Mouse (Mus musculus) intestine, embryonic 16.5 days (tissue): ENCODE results near the gene Spryd3. TPM values are rescaled to one million over a fixed set of nuclear protein-coding genes. Genes with fewer than 3 reads are reported as not detected.

Experiments
- ATAC-seq: fragments of 200-750 bp; cut with Nextera tagmentation; 2 replicates; pipeline ENCODE4 v1.8.0; 2017; ENCODE audit warnings: moderate TSS enrichment, moderate library complexity
- H3K27ac ChIP-seq: fragments of 300-500 bp; sonication (generic); 2 replicates; pipeline ENCODE4 v1.5.1; 2014; ENCODE audit warnings: mild to moderate bottlenecking, low read length
- H3K27me3 ChIP-seq: fragments of 300-500 bp; sonication (generic); replicated peaks from 2 replicates; pipeline ENCODE4 v1.6.1; 2014; ENCODE audit warnings: low read length, control low read depth, mixed read lengths; ENCODE audit not compliant: control insufficient read depth, insufficient read depth
- H3K36me3 ChIP-seq: fragments of 300-500 bp; sonication (generic); 2 replicates; pipeline ENCODE4 v1.6.1; 2014; ENCODE audit warnings: low read length, control low read depth; ENCODE audit not compliant: control insufficient read depth, insufficient read depth
- H3K4me1 ChIP-seq: fragments of 300-500 bp; sonication (generic); 2 replicates; pipeline ENCODE4 v1.6.1; 2014; ENCODE audit warnings: low read length, control low read depth, mixed read lengths; ENCODE audit not compliant: control insufficient read depth, insufficient read depth
- H3K4me2 ChIP-seq: fragments of 300-500 bp; sonication (generic); 2 replicates; pipeline ENCODE4 v1.6.1; 2014; ENCODE audit warnings: low read depth, low read length, control low read depth
- H3K4me3 ChIP-seq: fragments of 300-500 bp; sonication (generic); 2 replicates; pipeline ENCODE4 v1.5.1; 2014; ENCODE audit warnings: mild to moderate bottlenecking, low read length
- H3K9ac ChIP-seq: fragments of 300-500 bp; sonication (generic); 2 replicates; pipeline ENCODE4 v1.6.1; 2014; ENCODE audit warnings: low read depth, low read length
- H3K9me3 ChIP-seq: fragments of 300-500 bp; sonication (generic); 2 replicates; pipeline ENCODE4 v1.6.1; 2016; ENCODE audit warnings: low read length, control low read depth; ENCODE audit not compliant: control insufficient read depth
- WGBS: fragments of 180-500 bp; shearing (Covaris S2); extraction: QIAGEN DNeasy Blood & Tissue Kit; methylation state at CpG from one replicate; pipeline ENCODE4 v1.1.7; 2014; 5-methylcytosine and 5-hydroxymethylcytosine counted together
- polyA plus RNA-seq: library from polyadenylated mRNA; unstranded; fragments of >200 nt; fragmentation: Nextera tagmentation; extraction: Ambion mirVana; gene quantifications from 2 replicates; pipeline ENCODE4 v1.2.1, GENCODE M21; 2015

Spryd3 gene
- polyA plus RNA-seq, 1 experiment from 2014 or later, result 27.5 TPM

- no peak overlapping the region for H3K27ac ChIP-seq
- no peak overlapping the region for H3K4me2 ChIP-seq
- H3K4me3 ChIP-seq, result no peak overlapping the region
- no peaks in the 10 kb centered on the region for H3K27me3 ChIP-seq
- 77% methylated on average over 29 of the region's 29 CpGs for WGBS
- no peaks in the 10 kb centered on the region for H3K9me3 ChIP-seq
- no peak overlapping the region for H3K9ac ChIP-seq
- H3K36me3 ChIP-seq, result peaks cover 26% of the 10 kb centered on the region; the same call in 1 of the 2 replicates
- H3K4me1 ChIP-seq, result peaks cover 21% of the 10 kb centered on the region
- no peak for ATAC-seq
Observed at GRCm38 (mm10) chr15:102110701-102111494, 25.1 kb downstream of the Spryd3 start.

GRCm38 (mm10) chr15:102110271-102110670 is 25.8 kb downstream of the Spryd3 start:
- Histone ChIP-seq H3K4me1 (peaks cover 23% of the 10 kb centered on the region), H3K9ac (no peak overlapping the region), H3K27ac (no peak overlapping the region), H3K9me3 (no peaks in the 10 kb centered on the region), H3K27me3 (no peaks in the 10 kb centered on the region; the same call in 1 of the 2 replicates), H3K36me3 (peaks cover 26% of the 10 kb centered on the region; the same call in 1 of the 2 replicates), H3K4me2 (no peak overlapping the region), H3K4me3 (no peak overlapping the region)
- ATAC-seq, result no peak
- 96% methylated on average over 7 of the region's 7 CpGs for WGBS

DNA sequence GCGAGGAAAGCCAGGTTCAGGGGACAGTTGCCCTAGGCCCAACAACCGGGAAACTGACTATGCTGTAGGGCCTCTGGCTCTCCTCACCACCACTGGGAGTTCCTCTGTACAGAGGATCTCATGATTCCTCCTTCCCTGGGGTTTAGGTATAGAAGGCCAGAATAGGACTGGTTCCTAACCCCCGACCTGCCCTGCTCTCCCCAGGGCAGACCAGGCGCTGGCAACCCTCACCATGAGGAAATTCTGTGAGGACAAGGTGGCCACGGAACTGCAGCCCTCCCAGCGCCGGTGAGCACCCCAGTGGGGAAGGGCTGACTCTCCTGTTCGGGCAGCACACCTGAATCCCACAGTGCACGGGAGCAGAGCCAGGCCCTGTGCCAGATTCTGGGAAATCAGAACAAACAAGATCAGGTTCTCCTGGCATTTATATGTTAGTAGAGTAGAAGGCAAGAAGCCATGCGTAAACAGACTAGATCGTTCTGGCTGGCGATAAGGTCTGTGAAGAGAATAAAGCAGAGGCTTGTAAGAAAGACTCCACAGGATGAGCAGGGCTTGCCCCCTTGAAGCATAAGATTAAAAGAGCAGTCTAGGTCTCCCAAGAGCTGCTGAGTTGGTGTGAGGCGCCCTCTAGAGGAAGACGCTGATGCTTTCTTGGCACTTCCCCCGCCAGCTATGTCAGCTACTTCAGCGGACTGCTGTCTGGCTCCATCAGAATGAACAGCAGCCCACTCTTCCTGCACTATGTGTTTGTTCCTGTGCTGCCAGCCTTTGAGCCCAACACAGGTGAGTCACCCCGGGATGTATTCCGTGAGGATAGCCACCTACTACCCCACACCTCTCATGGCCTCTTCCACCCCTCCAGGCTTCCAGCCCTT is 27.1 kb downstream of the Spryd3 start:
- peaks cover 34% of the 10 kb centered on the region for H3K4me1 ChIP-seq
- H3K9ac ChIP-seq, result 0 out of 2 replicates have a peak overlapping the region, but pooled peaks have one; percentile 15
- no peak overlapping the region for H3K4me3 ChIP-seq
- peaks cover 26% of the 10 kb centered on the region; the same call in 1 of the 2 replicates for H3K36me3 ChIP-seq
- no peak overlapping the region for H3K27ac ChIP-seq
- 52% methylated on average over 18 of the region's 18 CpGs for WGBS
- no peak for ATAC-seq
- H3K4me2 ChIP-seq, result no peak overlapping the region
- no peaks in the 10 kb centered on the region for H3K9me3 ChIP-seq
- no peaks in the 10 kb centered on the region; the same call in 1 of the 2 replicates for H3K27me3 ChIP-seq

DNA sequence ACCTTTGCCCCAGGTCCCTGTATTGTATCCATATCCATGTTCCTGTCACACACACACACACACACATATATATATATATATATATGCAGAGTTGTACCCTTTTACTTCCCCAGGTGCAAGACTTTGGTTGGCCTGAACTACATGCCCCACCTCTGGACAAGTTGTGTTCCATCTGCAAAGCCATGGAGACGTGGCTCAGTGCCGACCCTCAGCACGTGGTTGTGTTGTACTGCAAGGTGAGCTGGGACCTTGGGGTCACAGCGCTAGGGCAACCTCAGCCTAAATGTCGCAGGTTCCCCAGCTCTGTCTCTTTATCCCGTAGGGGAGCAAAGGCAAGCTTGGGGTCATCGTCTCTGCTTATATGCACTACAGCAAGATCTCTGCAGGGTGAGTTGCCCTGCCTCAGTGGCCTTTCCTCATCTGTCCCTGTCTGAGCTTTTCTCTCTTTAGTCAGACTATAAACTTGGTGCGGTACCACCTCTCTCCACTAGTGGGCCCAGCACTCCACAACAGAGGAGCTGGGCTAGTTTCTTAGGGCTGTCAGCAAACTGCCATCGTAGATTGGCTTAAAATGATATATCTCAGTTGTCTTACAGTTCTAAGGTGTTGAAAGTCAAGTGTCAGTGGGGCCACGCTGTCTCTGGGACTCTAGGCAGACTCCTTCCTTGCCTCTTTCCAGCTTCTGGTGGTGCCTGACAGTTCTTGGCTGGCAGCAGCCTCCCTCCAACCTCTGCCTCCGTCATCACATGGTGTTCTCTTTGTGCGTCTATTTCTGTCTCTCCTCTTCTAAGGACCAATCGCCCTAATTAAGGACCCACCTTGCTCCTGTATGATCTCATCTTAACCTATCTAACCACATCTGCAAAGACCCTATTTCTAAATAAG is 28.1 kb downstream of the Spryd3 start:
- peaks cover 43% of the 10 kb centered on the region for H3K4me1 ChIP-seq
- H3K27me3 ChIP-seq, result no peaks in the 10 kb centered on the region; the same call in 1 of the 2 replicates
- H3K27ac ChIP-seq, result no peak overlapping the region
- no peak for ATAC-seq
- no peak overlapping the region for H3K4me3 ChIP-seq
- no peaks in the 10 kb centered on the region for H3K9me3 ChIP-seq
- 43% methylated on average over 13 of the region's 13 CpGs for WGBS
- H3K4me2 ChIP-seq, result no peak overlapping the region; the same call in 1 of the 2 replicates
- H3K9ac ChIP-seq, result 0 out of 2 replicates have a peak overlapping the region, but pooled peaks have one; percentile 15
- H3K36me3 ChIP-seq, result peaks cover 26% of the 10 kb centered on the region; the same call in 1 of the 2 replicates

DNA sequence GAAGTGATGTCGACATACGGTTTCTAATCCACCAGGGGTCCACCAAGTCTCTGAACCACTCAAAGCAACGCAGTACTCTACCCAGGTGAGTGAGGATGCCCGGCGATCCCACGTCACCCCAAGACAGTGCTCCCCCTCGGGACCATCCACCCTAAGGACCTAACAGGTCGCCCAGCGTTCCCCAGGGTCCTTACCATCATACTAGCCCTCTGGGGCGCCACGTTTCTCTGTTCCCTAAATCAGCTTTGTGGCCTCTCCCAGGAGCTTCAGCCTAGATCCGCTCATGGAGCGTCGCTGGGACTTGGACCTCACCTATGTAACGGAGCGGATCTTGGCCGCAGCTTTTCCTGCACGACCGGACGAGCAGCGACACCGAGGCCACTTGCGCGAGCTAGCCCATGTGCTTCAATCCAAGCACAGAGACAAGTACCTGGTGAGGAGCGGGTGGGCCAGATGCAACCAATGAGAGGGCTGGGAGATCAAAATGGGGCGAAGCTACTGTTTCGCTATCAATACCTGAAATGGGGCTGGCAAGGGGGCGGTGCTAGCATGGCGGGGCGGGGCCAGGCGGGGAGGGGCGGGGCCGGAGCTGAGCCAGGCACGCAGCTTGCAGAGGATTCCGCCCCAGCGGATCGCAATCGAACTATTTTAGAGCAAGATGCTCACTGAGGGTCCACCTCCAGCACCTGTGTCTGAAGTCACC is 29.1 kb downstream of the Spryd3 start:
- WGBS, result 22% methylated on average over 37 of the region's 38 CpGs
- Histone ChIP-seq H3K27me3 (no peaks in the 10 kb centered on the region; the same call in 1 of the 2 replicates), H3K36me3 (peaks cover 22% of the 10 kb centered on the region; the same call in 1 of the 2 replicates), H3K27ac (no peak overlapping the region), H3K4me2 (peak overlapping the region; percentile 66), H3K9me3 (no peaks in the 10 kb centered on the region), H3K9ac (0 out of 2 replicates have a peak overlapping the region, but pooled peaks have one; percentile 40), H3K4me1 (peaks cover 54% of the 10 kb centered on the region), H3K4me3 (peak overlapping the region; percentile 45)
- no peak for ATAC-seq

GRCm38 (mm10) chr15:102105764-102106730 is 30.0 kb downstream of the Spryd3 start:
- H3K36me3 ChIP-seq, result peaks cover 20% of the 10 kb centered on the region; the same call in 1 of the 2 replicates
- peak overlapping the region; percentile 45; the same call in 1 of the 2 replicates for H3K4me3 ChIP-seq
- H3K9ac ChIP-seq, result 0 out of 2 replicates have a peak overlapping the region, but pooled peaks have one; percentile 40
- no peak for ATAC-seq
- no peaks in the 10 kb centered on the region for H3K9me3 ChIP-seq
- H3K4me2 ChIP-seq, result peak overlapping the region; percentile 66
- peaks cover 62% of the 10 kb centered on the region for H3K4me1 ChIP-seq
- no peak overlapping the region for H3K27ac ChIP-seq
- 39% methylated on average over 18 of the region's 18 CpGs for WGBS
- no peaks in the 10 kb centered on the region; the same call in 1 of the 2 replicates for H3K27me3 ChIP-seq

GRCm38 (mm10) chr15:102105360-102105759 is 30.7 kb downstream of the Spryd3 start:
- WGBS, result 45% methylated on average over 5 of the region's 5 CpGs

More at GRCm38 (mm10) chr15:102105360-102105759, 30.7 kb downstream of the Spryd3 start:
- no peak for ATAC-seq
- 0 out of 2 replicates have a peak overlapping the region, but pooled peaks have one; percentile 14 for H3K9ac ChIP-seq
- 0 out of 2 replicates have a peak overlapping the region, but pooled peaks have one; percentile 20 for H3K4me2 ChIP-seq
- H3K9me3 ChIP-seq, result no peaks in the 10 kb centered on the region
- H3K27me3 ChIP-seq, result no peaks in the 10 kb centered on the region; the same call in 1 of the 2 replicates
- H3K4me3 ChIP-seq, result no peak overlapping the region
- peaks cover 67% of the 10 kb centered on the region for H3K4me1 ChIP-seq
- peaks cover 19% of the 10 kb centered on the region; the same call in 1 of the 2 replicates for H3K36me3 ChIP-seq
- no peak overlapping the region for H3K27ac ChIP-seq
